Mouse (Mus musculus): ENCODE data around the gene Arnt. TPM values are rescaled to one million over a fixed set of nuclear protein-coding genes. Genes with fewer than 3 reads are reported as not detected.
"Not testable (repeated sequence)": the region's sequence is repeated elsewhere in the genome, so short reads cannot be mapped to it uniquely, and the experiment has no call there.

The Arnt gene
- total RNA-seq, 1 experiment, result 25.1 TPM

- H3K4me3 ChIP-seq (ENCODE audit: insufficient read depth in 1 of 2, low read depth in 1 of 2, low read length in 2 of 2, poor library complexity in 1 of 2, severe bottlenecking in 1 of 2), result no peak overlapping the region
- H3K9me3 ChIP-seq (ENCODE audit: control insufficient read depth, insufficient read depth, low read depth, low read length), result no peaks in the 10 kb centered on the region
- H3K4me1 ChIP-seq (ENCODE audit: control insufficient read depth in 2 of 2, insufficient read depth in 2 of 2, low read length in 2 of 2, poor library complexity in 1 of 2), result peaks cover 0 to 2% of the 10 kb centered on the region in 2 experiments; a peak in 1 of 4 replicates
- H3K27ac ChIP-seq (ENCODE audit: insufficient read depth, low read depth, low read length, poor library complexity, severe bottlenecking), result no peak overlapping the region
- in situ Hi-C loops (cut with MboI; ENCODE audit: low sequenced_read_pairs in 2 of 2, unreplicated experiment in 2 of 2), result no loop called here
- no peak overlapping the region for H3K9ac ChIP-seq (ENCODE audit: insufficient read depth, low read depth, low read length, poor library complexity, severe bottlenecking)
- TF ChIP-seq HCFC1 (IDR thresholded peaks at IDR 0.05; ENCODE audit: borderline replicate concordance, insufficient read depth, low read length), result no peak
- TF ChIP-seq MAFK (IDR thresholded peaks at IDR 0.05; ENCODE audit: insufficient read depth, low read depth, low read length), result no peak
- TF ChIP-seq ZNF384 (IDR thresholded peaks at IDR 0.05; ENCODE audit: low read depth, low read length), result no peak
- no peak for TF ChIP-seq CHD2 (IDR thresholded peaks at IDR 0.05; ENCODE audit: low read depth, low read length)
- TF ChIP-seq ZC3H11A (IDR thresholded peaks at IDR 0.05; ENCODE audit: borderline replicate concordance, low read depth, low read length), result no peak
- DNase-seq (ENCODE audit: low read depth, low spot score), result no peak
- no peaks in the 10 kb centered on the region for H3K36me3 ChIP-seq (ENCODE audit: control insufficient read depth, insufficient read depth, low read length, poor library complexity, severe bottlenecking)
Observed at GRCm38 (mm10) chr3:95407728-95408127, 26.5 kb upstream of the Arnt start.

- DNase-seq (ENCODE audit: low read depth, low spot score), result no peak
- in situ Hi-C loops (cut with MboI; ENCODE audit: low sequenced_read_pairs in 2 of 2, unreplicated experiment in 2 of 2), result no loop called here
- TF ChIP-seq MAFK (IDR thresholded peaks at IDR 0.05; ENCODE audit: insufficient read depth, low read depth, low read length), result no peak
- no peak for TF ChIP-seq ZNF384 (IDR thresholded peaks at IDR 0.05; ENCODE audit: low read depth, low read length)
- no peak for TF ChIP-seq CHD2 (IDR thresholded peaks at IDR 0.05; ENCODE audit: low read depth, low read length)
- TF ChIP-seq HCFC1 (IDR thresholded peaks at IDR 0.05; ENCODE audit: borderline replicate concordance, insufficient read depth, low read length), result no peak
- Histone ChIP-seq H3K9me3 (ENCODE audit: control insufficient read depth, insufficient read depth, low read depth, low read length) (no peaks in the 10 kb centered on the region), H3K4me3 (ENCODE audit: insufficient read depth in 1 of 2, low read depth in 1 of 2, low read length in 2 of 2, poor library complexity in 1 of 2, severe bottlenecking in 1 of 2) (no peak overlapping the region), H3K4me1 (ENCODE audit: control insufficient read depth in 2 of 2, insufficient read depth in 2 of 2, low read length in 2 of 2, poor library complexity in 1 of 2) (peaks cover 0 to 2% of the 10 kb centered on the region in 2 experiments; a peak in 1 of 4 replicates), H3K36me3 (ENCODE audit: control insufficient read depth, insufficient read depth, low read length, poor library complexity, severe bottlenecking) (no peaks in the 10 kb centered on the region), H3K27ac (ENCODE audit: insufficient read depth, low read depth, low read length, poor library complexity, severe bottlenecking) (no peak overlapping the region), H3K9ac (ENCODE audit: insufficient read depth, low read depth, low read length, poor library complexity, severe bottlenecking) (no peak overlapping the region)
Observed at GRCm38 (mm10) chr3:95408852-95409251, 25.3 kb upstream of the Arnt start.

- DNase-seq (ENCODE audit: low read depth, low spot score), result no peak
Observed at GRCm38 (mm10) chr3:95412268-95412667, 21.9 kb upstream of the Arnt start.

GRCm38 (mm10) chr3:95417866-95418265, 16.3 kb upstream of the Arnt start:
- Histone ChIP-seq H3K9me3 (ENCODE audit: control insufficient read depth, insufficient read depth, low read depth, low read length) (peaks cover 8% of the 10 kb centered on the region), H3K36me3 (ENCODE audit: control insufficient read depth, insufficient read depth, low read length, poor library complexity, severe bottlenecking) (no peaks in the 10 kb centered on the region), H3K4me3 (ENCODE audit: insufficient read depth in 1 of 2, low read depth in 1 of 2, low read length in 2 of 2, poor library complexity in 1 of 2, severe bottlenecking in 1 of 2) (no peak overlapping the region), H3K9ac (ENCODE audit: insufficient read depth, low read depth, low read length, poor library complexity, severe bottlenecking) (no peak overlapping the region), H3K4me1 (ENCODE audit: control insufficient read depth in 2 of 2, insufficient read depth in 2 of 2, low read length in 2 of 2, poor library complexity in 1 of 2) (no peaks in the 10 kb centered on the region), H3K27ac (ENCODE audit: insufficient read depth, low read depth, low read length, poor library complexity, severe bottlenecking) (no peak overlapping the region)
- DNase-seq (ENCODE audit: low read depth, low spot score), result no peak
- TF ChIP-seq ZNF384 (IDR thresholded peaks at IDR 0.05; ENCODE audit: low read depth, low read length) (no peak), ZC3H11A (IDR thresholded peaks at IDR 0.05; ENCODE audit: borderline replicate concordance, low read depth, low read length) (no peak), MAFK (IDR thresholded peaks at IDR 0.05; ENCODE audit: insufficient read depth, low read depth, low read length) (no peak), CHD2 (IDR thresholded peaks at IDR 0.05; ENCODE audit: low read depth, low read length) (no peak), HCFC1 (IDR thresholded peaks at IDR 0.05; ENCODE audit: borderline replicate concordance, insufficient read depth, low read length) (no peak)
- in situ Hi-C loops (cut with MboI; ENCODE audit: low sequenced_read_pairs in 2 of 2, unreplicated experiment in 2 of 2), result no loop called here

More at GRCm38 (mm10) chr3:95412268-95412667, 21.9 kb upstream of the Arnt start:
- Histone ChIP-seq H3K36me3 (ENCODE audit: control insufficient read depth, insufficient read depth, low read length, poor library complexity, severe bottlenecking) (no peaks in the 10 kb centered on the region), H3K4me3 (ENCODE audit: insufficient read depth in 1 of 2, low read depth in 1 of 2, low read length in 2 of 2, poor library complexity in 1 of 2, severe bottlenecking in 1 of 2) (no peak overlapping the region), H3K27ac (ENCODE audit: insufficient read depth, low read depth, low read length, poor library complexity, severe bottlenecking) (no peak overlapping the region), H3K9me3 (ENCODE audit: control insufficient read depth, insufficient read depth, low read depth, low read length) (peaks cover 2% of the 10 kb centered on the region), H3K4me1 (ENCODE audit: control insufficient read depth in 2 of 2, insufficient read depth in 2 of 2, low read length in 2 of 2, poor library complexity in 1 of 2) (peaks cover 0 to 2% of the 10 kb centered on the region in 2 experiments; a peak in 1 of 4 replicates), H3K9ac (ENCODE audit: insufficient read depth, low read depth, low read length, poor library complexity, severe bottlenecking) (no peak overlapping the region)
- in situ Hi-C loops (cut with MboI; ENCODE audit: low sequenced_read_pairs in 2 of 2, unreplicated experiment in 2 of 2), result no loop called here
- no peak for TF ChIP-seq ZNF384 (IDR thresholded peaks at IDR 0.05; ENCODE audit: low read depth, low read length)

- H3K9me3 ChIP-seq (ENCODE audit: control insufficient read depth, insufficient read depth, low read depth, low read length); H3K4me3 ChIP-seq (ENCODE audit: insufficient read depth in 1 of 2, low read depth in 1 of 2, low read length in 2 of 2, poor library complexity in 1 of 2, severe bottlenecking in 1 of 2); H3K4me1 ChIP-seq (ENCODE audit: control insufficient read depth in 2 of 2, insufficient read depth in 2 of 2, low read length in 2 of 2, poor library complexity in 1 of 2); H3K36me3 ChIP-seq (ENCODE audit: control insufficient read depth, insufficient read depth, low read length, poor library complexity, severe bottlenecking); in situ Hi-C loops (cut with MboI; ENCODE audit: low sequenced_read_pairs in 2 of 2, unreplicated experiment in 2 of 2); H3K27ac ChIP-seq (ENCODE audit: insufficient read depth, low read depth, low read length, poor library complexity, severe bottlenecking); H3K9ac ChIP-seq (ENCODE audit: insufficient read depth, low read depth, low read length, poor library complexity, severe bottlenecking); DNase-seq (ENCODE audit: low read depth, low spot score): not testable (repeated sequence)
- TF ChIP-seq ZNF384 (IDR thresholded peaks at IDR 0.05; ENCODE audit: low read depth, low read length), result peak; percentile 70; the same call in 1 of the 2 replicates
Observed at GRCm38 (mm10) chr3:95426476-95426875, 7.7 kb upstream of the Arnt start.

- Histone ChIP-seq H3K4me3 (ENCODE audit: insufficient read depth in 1 of 2, low read depth in 1 of 2, low read length in 2 of 2, poor library complexity in 1 of 2, severe bottlenecking in 1 of 2) (peak overlapping the region; percentile 60; a peak in 3 of 4 replicates), H3K9ac (ENCODE audit: insufficient read depth, low read depth, low read length, poor library complexity, severe bottlenecking) (peak overlapping the region; percentile 64), H3K27ac (ENCODE audit: insufficient read depth, low read depth, low read length, poor library complexity, severe bottlenecking) (peak overlapping the region; percentile 69)
- H3K36me3 ChIP-seq (ENCODE audit: control insufficient read depth, insufficient read depth, low read length, poor library complexity, severe bottlenecking); H3K4me1 ChIP-seq (ENCODE audit: control insufficient read depth in 2 of 2, insufficient read depth in 2 of 2, low read length in 2 of 2, poor library complexity in 1 of 2); in situ Hi-C loops (cut with MboI; ENCODE audit: low sequenced_read_pairs in 2 of 2, unreplicated experiment in 2 of 2); H3K9me3 ChIP-seq (ENCODE audit: control insufficient read depth, insufficient read depth, low read depth, low read length); DNase-seq (ENCODE audit: low read depth, low spot score): not testable (repeated sequence)
Observed at GRCm38 (mm10) chr3:95427117-95427890, 6.9 kb upstream of the Arnt start.

- H3K9ac ChIP-seq (ENCODE audit: insufficient read depth, low read depth, low read length, poor library complexity, severe bottlenecking), result peak overlapping the region; percentile 64
Observed at GRCm38 (mm10) chr3:95427891-95428238, 6.3 kb upstream of the Arnt start.

More at GRCm38 (mm10) chr3:95427891-95428238, 6.3 kb upstream of the Arnt start:
- H3K4me1 ChIP-seq (ENCODE audit: control insufficient read depth in 2 of 2, insufficient read depth in 2 of 2, low read length in 2 of 2, poor library complexity in 1 of 2); DNase-seq (ENCODE audit: low read depth, low spot score); in situ Hi-C loops (cut with MboI; ENCODE audit: low sequenced_read_pairs in 2 of 2, unreplicated experiment in 2 of 2); H3K27ac ChIP-seq (ENCODE audit: insufficient read depth, low read depth, low read length, poor library complexity, severe bottlenecking); H3K36me3 ChIP-seq (ENCODE audit: control insufficient read depth, insufficient read depth, low read length, poor library complexity, severe bottlenecking); H3K9me3 ChIP-seq (ENCODE audit: control insufficient read depth, insufficient read depth, low read depth, low read length): not testable (repeated sequence)
- peak overlapping the region; percentile 60; a peak in 3 of 4 replicates for H3K4me3 ChIP-seq (ENCODE audit: insufficient read depth in 1 of 2, low read depth in 1 of 2, low read length in 2 of 2, poor library complexity in 1 of 2, severe bottlenecking in 1 of 2)

Measured in ES-E14 (cell line).